Mouse (Mus musculus): ENCODE measurements around the gene Csl. TPM values are rescaled to one million over a fixed set of nuclear protein-coding genes. Genes with fewer than 3 reads are reported as not detected.
A peak's percentile ranks its signal among the peaks of the same experiment; 100 is the strongest.

Csl gene
- polyA plus RNA-seq, 1 experiment from 2014 or later: not detected

- ATAC-seq (ENCODE audit: insufficient read depth) (no peak), DNase-seq (peak; percentile 19)
- no peak for TF ChIP-seq CTCF (IDR thresholded peaks at IDR 0.05; ENCODE audit: low read depth)
- no peaks in the 10 kb centered on the region for H3K4me1 ChIP-seq (ENCODE audit: insufficient read depth)
- H3K9me3 ChIP-seq (ENCODE audit: low read depth, low read length): no peaks in the 10 kb centered on the region
- no peaks in the 10 kb centered on the region for H3K36me3 ChIP-seq (ENCODE audit: insufficient read depth)
- no peak overlapping the region for H3K9ac ChIP-seq
- no peak overlapping the region for H3K27ac ChIP-seq (ENCODE audit: low read depth)
- WGBS: 55% methylated on average over 2 of the region's 2 CpGs
- no peak overlapping the region for H3K4me3 ChIP-seq (ENCODE audit: low read depth, low read length)
- H3K27me3 ChIP-seq (ENCODE audit: insufficient read depth, low read length): no peaks in the 10 kb centered on the region
- H3K4me2 ChIP-seq: no peak overlapping the region
Measured at GRCm38 (mm10) chr10:99713129-99713528, 46.3 kb downstream of the Csl start.

GRCm38 (mm10) chr10:99711567-99711966, 47.9 kb downstream of the Csl start:
- H3K27me3 ChIP-seq (ENCODE audit: insufficient read depth, low read length): no peaks in the 10 kb centered on the region
- no peak overlapping the region for H3K27ac ChIP-seq (ENCODE audit: low read depth)
- no peak overlapping the region for H3K4me3 ChIP-seq (ENCODE audit: low read depth, low read length)
- no peaks in the 10 kb centered on the region for H3K36me3 ChIP-seq (ENCODE audit: insufficient read depth)
- H3K4me1 ChIP-seq (ENCODE audit: insufficient read depth): no peaks in the 10 kb centered on the region
- ATAC-seq (ENCODE audit: insufficient read depth) (no peak), DNase-seq (no peak)
- H3K9me3 ChIP-seq (ENCODE audit: low read depth, low read length): no peaks in the 10 kb centered on the region
- no peak for TF ChIP-seq CTCF (IDR thresholded peaks at IDR 0.05; ENCODE audit: low read depth)
- no peak overlapping the region for H3K9ac ChIP-seq
- WGBS: 76% methylated on average over 1 of the region's 1 CpGs
- H3K4me2 ChIP-seq: no peak overlapping the region

All from lung, embryonic 14.5 days (tissue).